Mouse (Mus musculus) cerebellum, adult (tissue): ENCODE measurements around the gene Cst11.
"Not testable (repeated sequence)": the region's sequence is repeated elsewhere in the genome, so short reads cannot be mapped to it uniquely, and the experiment has no call there.

Experiments used
- ATAC-seq: cut with Nextera tagmentation; 2 replicates; pipeline ENCODE4 v1.9.2; 2017; ENCODE audit warnings: mild to moderate bottlenecking, moderate library complexity, mixed read lengths; ENCODE audit not compliant: insufficient number of reproducible peaks, low FRiP score, low TSS enrichment

Cst11 gene

GRCm38 (mm10) chr2:148771397-148771796 is at the start of gene Cst11:
Gene Cst11, minus strand, starts transcription at chr2:148771497.
- ATAC-seq: not testable (repeated sequence)

GRCm38 (mm10) chr2:148819909-148820308 is 48.6 kb upstream of the Cst11 start, which contains the start of gene Cst13:
Gene Cst13, plus strand, starts transcription at chr2:148820081.
- ATAC-seq: no peak

- ATAC-seq: no peak
Measured at GRCm38 (mm10) chr2:148806696-148807095, 35.4 kb upstream of the Cst11 start.

GRCm38 (mm10) chr2:148801491-148801921 is 30.2 kb upstream of the Cst11 start:
- peak; percentile 93 for ATAC-seq

GRCm38 (mm10) chr2:148798485-148798884 is 27.2 kb upstream of the Cst11 start, which contains the start of gene Cst8:
Gene Cst8, plus strand, starts transcription at chr2:148798785.
- no peak for ATAC-seq

- no peak for ATAC-seq
Measured at GRCm38 (mm10) chr2:148789142-148789541, 17.8 kb upstream of the Cst11 start, which contains the start of gene Cst12. Gene Cst12, plus strand, starts transcription at chr2:148789361.

- ATAC-seq: no peak
Measured at GRCm38 (mm10) chr2:148781709-148782108, 10.4 kb upstream of the Cst11 start, which contains the start of gene 8030411F24Rik. Gene 8030411F24Rik, plus strand, starts transcription at chr2:148782009.

GRCm38 (mm10) chr2:148763648-148764388 is 7.5 kb downstream of the Cst11 start:
- no peak for ATAC-seq

- ATAC-seq: no peak
Measured at GRCm38 (mm10) chr2:148754310-148754846, 16.9 kb downstream of the Cst11 start.

GRCm38 (mm10) chr2:148751893-148752813 is 19.1 kb downstream of the Cst11 start:
- ATAC-seq: peak; percentile 80

GRCm38 (mm10) chr2:148750058-148750457 is 21.2 kb downstream of the Cst11 start, which contains the start of gene Cstl1:
Gene Cstl1, plus strand, starts transcription at chr2:148750358.
- ATAC-seq: no peak

- no peak; the same call in 1 of the 2 replicates for ATAC-seq
Measured at GRCm38 (mm10) chr2:148743846-148744407, 27.4 kb downstream of the Cst11 start.

- peak; percentile 97 for ATAC-seq
Measured at GRCm38 (mm10) chr2:148743001-148743400, 28.3 kb downstream of the Cst11 start.

- peak; percentile 99 for ATAC-seq
Measured at GRCm38 (mm10) chr2:148732327-148733000, 38.8 kb downstream of the Cst11 start, which contains the start of gene Napb. Gene Napb, minus strand, starts transcription at chr2:148732467.

GRCm38 (mm10) chr2:148731614-148732326 is 39.5 kb downstream of the Cst11 start:
- ATAC-seq: peak; percentile 57

- no peak for ATAC-seq
Measured at GRCm38 (mm10) chr2:148719271-148719995, 51.9 kb downstream of the Cst11 start.
